Mouse (Mus musculus): Measurements from ENCODE around the gene Scly. TPM values are rescaled to one million over a fixed set of nuclear protein-coding genes. Genes with fewer than 3 reads are reported as not detected.

Gene Scly
- polyA plus RNA-seq, 1 experiment, result 113 TPM

DNA sequence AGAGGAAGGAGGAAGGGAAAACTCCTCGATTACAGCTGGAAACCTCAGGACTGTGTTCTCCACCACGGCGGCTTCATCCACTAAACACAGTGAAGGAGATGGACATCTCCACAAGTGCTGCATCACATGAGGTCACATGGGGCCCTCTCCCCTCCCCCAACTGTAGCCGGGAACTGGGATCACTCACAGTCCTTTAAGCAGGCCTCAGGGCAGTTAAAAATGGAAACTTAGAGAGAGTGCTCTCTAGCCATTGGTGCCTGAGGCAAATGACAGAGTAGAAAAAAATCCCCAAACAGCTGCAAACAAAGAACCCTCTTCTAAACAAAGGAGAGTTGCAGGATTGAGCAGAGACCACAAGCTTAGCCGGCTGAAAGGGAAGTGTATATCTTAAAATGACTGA, 15.1 kb downstream of the Scly start:
- Histone ChIP-seq H3K27ac (ENCODE audit: insufficient read depth, low read depth, low read length) (no peak overlapping the region), H3K36me3 (ENCODE audit: control insufficient read depth, insufficient read depth, low read length) (peaks cover 1% of the 10 kb centered on the region), H3K4me3 (ENCODE audit: insufficient read depth, low read depth, low read length) (no peak overlapping the region), H3K4me1 (ENCODE audit: control insufficient read depth, insufficient read depth, low read length) (peaks cover 3% of the 10 kb centered on the region; the same call in 1 of the 2 replicates), H3K27me3 (replicated peaks; ENCODE audit: control insufficient read depth, insufficient read depth, low read length) (no peaks in the 10 kb centered on the region)
- DNase-seq, result no peak
- 56% methylated on average over 5 of the region's 5 CpGs for WGBS
- no peak for TF ChIP-seq CTCF (conservative IDR thresholded peaks at IDR 0.05; ENCODE audit: insufficient read depth, insufficient read length, low read depth, low read length)
- TF ChIP-seq POLR2A (IDR thresholded peaks at IDR 0.05; ENCODE audit: low read depth, low read length), result no peak

GRCm38 (mm10) chr1:91317656-91318055, 19.5 kb downstream of the Scly start:
- Histone ChIP-seq H3K4me3 (ENCODE audit: insufficient read depth, low read depth, low read length) (no peak overlapping the region), H3K27ac (ENCODE audit: insufficient read depth, low read depth, low read length) (peak overlapping the region; percentile 51; the same call in 1 of the 2 replicates), H3K27me3 (replicated peaks; ENCODE audit: control insufficient read depth, insufficient read depth, low read length) (no peaks in the 10 kb centered on the region), H3K4me1 (ENCODE audit: control insufficient read depth, insufficient read depth, low read length) (peaks cover 3% of the 10 kb centered on the region; the same call in 1 of the 2 replicates), H3K36me3 (ENCODE audit: control insufficient read depth, insufficient read depth, low read length) (peaks cover 1% of the 10 kb centered on the region; the same call in 1 of the 2 replicates)
- TF ChIP-seq POLR2A (IDR thresholded peaks at IDR 0.05; ENCODE audit: low read depth, low read length) (no peak), CTCF (conservative IDR thresholded peaks at IDR 0.05; ENCODE audit: insufficient read depth, insufficient read length, low read depth, low read length) (no peak)
- 35% methylated on average over 6 of the region's 6 CpGs for WGBS
- peak; percentile 88 for DNase-seq

DNA sequence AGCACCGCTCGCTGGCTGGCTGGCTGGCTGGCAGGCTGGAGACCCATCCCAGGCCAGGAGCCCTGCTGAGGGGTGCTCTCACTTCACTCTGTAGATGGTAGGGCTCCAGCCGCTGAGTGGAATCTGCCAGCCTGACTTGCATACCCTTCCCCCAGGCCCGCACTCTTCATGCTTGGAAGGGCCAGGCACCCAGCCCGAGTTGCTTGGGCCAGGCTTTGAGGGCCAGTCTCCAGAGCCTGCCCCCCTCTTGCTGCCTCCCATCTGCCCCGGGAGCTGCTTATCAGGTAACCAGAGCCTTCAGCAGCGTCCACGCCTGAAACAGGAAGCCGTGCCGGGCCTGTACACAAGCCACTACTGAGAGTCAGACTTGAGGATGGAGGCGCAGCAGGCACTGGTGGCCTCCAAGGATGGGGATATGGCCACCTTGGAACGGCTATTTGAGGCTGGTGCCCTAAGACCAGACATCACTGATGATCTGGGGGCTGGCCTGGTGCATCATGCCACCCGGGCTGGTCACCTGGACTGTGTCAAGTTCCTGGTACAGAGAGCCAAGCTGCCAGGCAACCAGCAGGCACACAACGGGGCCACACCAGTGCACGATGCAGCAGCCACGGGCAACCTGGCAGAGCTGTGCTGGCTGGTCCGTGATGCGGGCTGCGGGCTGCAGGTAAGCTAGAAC, 23.8 kb downstream of the Scly start, which contains the start of gene Espnl:
Gene Espnl, plus strand, starts transcription at position 316 of the 679 bp plus-strand sequence.
- H3K4me3 ChIP-seq (ENCODE audit: insufficient read depth, low read depth, low read length), result no peak within 1 kb of the TSS
- no peaks in the 10 kb centered on the region for H3K27me3 ChIP-seq (replicated peaks; ENCODE audit: control insufficient read depth, insufficient read depth, low read length)
- WGBS, result 48% methylated on average over 19 of the region's 19 CpGs
- no peaks in the 10 kb centered on the region for H3K36me3 ChIP-seq (ENCODE audit: control insufficient read depth, insufficient read depth, low read length)
- DNase-seq, result peak; percentile 27
- TF ChIP-seq POLR2A (IDR thresholded peaks at IDR 0.05; ENCODE audit: low read depth, low read length) (no peak), CTCF (conservative IDR thresholded peaks at IDR 0.05; ENCODE audit: insufficient read depth, insufficient read length, low read depth, low read length) (no peak)
- peaks cover 3% of the 10 kb centered on the region; the same call in 1 of the 2 replicates for H3K4me1 ChIP-seq (ENCODE audit: control insufficient read depth, insufficient read depth, low read length)
- H3K27ac ChIP-seq (ENCODE audit: insufficient read depth, low read depth, low read length), result no peak within 1 kb of the TSS

DNA sequence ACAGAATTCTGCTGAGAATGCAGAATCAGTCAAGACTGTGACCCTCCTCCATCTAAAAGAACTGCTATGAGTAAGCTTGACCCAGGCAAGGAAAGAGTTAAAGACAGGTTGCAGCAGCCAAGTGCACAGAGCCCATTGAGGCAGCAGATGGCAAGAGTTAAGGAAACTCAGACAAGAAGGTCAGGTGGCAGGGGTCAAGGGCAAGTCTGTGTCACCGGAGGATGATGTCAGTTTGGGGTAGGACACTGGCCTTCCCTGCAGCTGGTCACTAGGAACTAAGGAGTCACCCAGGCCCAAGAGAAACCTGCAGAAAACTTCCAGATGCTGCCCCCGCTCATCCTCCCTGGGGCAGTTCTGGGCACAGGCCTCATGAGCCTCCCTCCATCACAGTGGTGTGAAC, 26.5 kb downstream of the Scly start:
- Histone ChIP-seq H3K36me3 (ENCODE audit: control insufficient read depth, insufficient read depth, low read length) (no peaks in the 10 kb centered on the region), H3K4me1 (ENCODE audit: control insufficient read depth, insufficient read depth, low read length) (no peaks in the 10 kb centered on the region), H3K27ac (ENCODE audit: insufficient read depth, low read depth, low read length) (no peak overlapping the region), H3K4me3 (ENCODE audit: insufficient read depth, low read depth, low read length) (no peak overlapping the region), H3K27me3 (replicated peaks; ENCODE audit: control insufficient read depth, insufficient read depth, low read length) (no peaks in the 10 kb centered on the region)
- DNase-seq, result no peak
- TF ChIP-seq CTCF (conservative IDR thresholded peaks at IDR 0.05; ENCODE audit: insufficient read depth, insufficient read length, low read depth, low read length) (no peak), POLR2A (IDR thresholded peaks at IDR 0.05; ENCODE audit: low read depth, low read length) (no peak)
- WGBS, result 80% methylated on average over 2 of the region's 2 CpGs

GRCm38 (mm10) chr1:91325488-91326042, 27.4 kb downstream of the Scly start:
- WGBS, result 78% methylated on average over 4 of the region's 4 CpGs
- no peak for DNase-seq
- no peaks in the 10 kb centered on the region for H3K4me1 ChIP-seq (ENCODE audit: control insufficient read depth, insufficient read depth, low read length)
- H3K27me3 ChIP-seq (replicated peaks; ENCODE audit: control insufficient read depth, insufficient read depth, low read length), result no peaks in the 10 kb centered on the region
- H3K4me3 ChIP-seq (ENCODE audit: insufficient read depth, low read depth, low read length), result no peak overlapping the region
- no peak overlapping the region for H3K27ac ChIP-seq (ENCODE audit: insufficient read depth, low read depth, low read length)
- H3K36me3 ChIP-seq (ENCODE audit: control insufficient read depth, insufficient read depth, low read length), result no peaks in the 10 kb centered on the region
- no peak for TF ChIP-seq POLR2A (IDR thresholded peaks at IDR 0.05; ENCODE audit: low read depth, low read length)
- TF ChIP-seq CTCF (conservative IDR thresholded peaks at IDR 0.05; ENCODE audit: insufficient read depth, insufficient read length, low read depth, low read length), result no peak

DNA sequence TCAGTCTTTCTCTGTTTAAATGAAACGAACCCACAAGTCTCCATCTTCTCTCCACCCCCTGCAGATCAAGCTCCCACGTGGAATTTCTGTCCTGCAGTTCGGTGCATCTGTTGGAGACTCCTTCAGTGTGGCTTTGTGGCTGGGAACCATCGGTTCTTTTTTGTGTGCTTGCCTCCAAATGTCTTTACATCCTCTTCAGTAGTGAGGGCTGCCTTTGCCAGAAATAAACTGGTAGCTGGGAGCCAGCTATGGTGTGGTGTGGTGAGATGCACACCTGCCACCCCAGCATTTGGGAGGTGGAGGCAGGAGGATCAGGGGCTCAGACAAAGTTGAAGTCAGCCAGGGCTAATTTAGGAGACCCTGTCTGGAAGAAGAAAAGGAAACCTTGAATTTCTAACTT, 34.0 kb downstream of the Scly start:
- TF ChIP-seq POLR2A (IDR thresholded peaks at IDR 0.05; ENCODE audit: low read depth, low read length), result no peak
- TF ChIP-seq CTCF (conservative IDR thresholded peaks at IDR 0.05; ENCODE audit: insufficient read depth, insufficient read length, low read depth, low read length), result no peak
- 71% methylated on average over 4 of the region's 4 CpGs for WGBS
- no peak for DNase-seq
- Histone ChIP-seq H3K4me3 (ENCODE audit: insufficient read depth, low read depth, low read length) (no peak overlapping the region), H3K27me3 (replicated peaks; ENCODE audit: control insufficient read depth, insufficient read depth, low read length) (no peaks in the 10 kb centered on the region), H3K27ac (ENCODE audit: insufficient read depth, low read depth, low read length) (no peak overlapping the region), H3K4me1 (ENCODE audit: control insufficient read depth, insufficient read depth, low read length) (no peaks in the 10 kb centered on the region), H3K36me3 (ENCODE audit: control insufficient read depth, insufficient read depth, low read length) (no peaks in the 10 kb centered on the region)

DNA sequence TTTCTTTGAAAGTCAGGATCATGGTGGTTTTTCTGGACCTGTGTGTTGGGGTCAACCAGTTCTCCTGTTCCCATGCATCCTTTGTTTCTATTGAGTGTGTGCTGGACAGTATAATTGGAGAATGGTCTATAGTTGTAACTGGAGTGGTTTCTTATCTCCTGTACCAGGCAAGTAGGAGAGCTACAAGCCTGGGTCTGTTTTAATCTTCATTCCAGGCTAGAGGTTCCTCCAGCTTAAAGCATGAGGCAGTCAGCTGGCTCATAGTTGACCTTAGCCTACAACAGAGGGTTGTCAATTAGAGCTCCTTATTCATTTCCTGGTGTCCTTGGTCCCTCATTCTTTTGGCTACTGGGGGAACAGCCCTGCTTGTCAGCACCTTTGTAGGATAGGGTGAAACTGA, 35.4 kb downstream of the Scly start:
- Histone ChIP-seq H3K4me1 (ENCODE audit: control insufficient read depth, insufficient read depth, low read length) (no peaks in the 10 kb centered on the region), H3K27me3 (replicated peaks; ENCODE audit: control insufficient read depth, insufficient read depth, low read length) (no peaks in the 10 kb centered on the region), H3K4me3 (ENCODE audit: insufficient read depth, low read depth, low read length) (no peak overlapping the region), H3K36me3 (ENCODE audit: control insufficient read depth, insufficient read depth, low read length) (no peaks in the 10 kb centered on the region), H3K27ac (ENCODE audit: insufficient read depth, low read depth, low read length) (no peak overlapping the region)
- no peak for DNase-seq
- no peak for TF ChIP-seq POLR2A (IDR thresholded peaks at IDR 0.05; ENCODE audit: low read depth, low read length)
- no peak for TF ChIP-seq CTCF (conservative IDR thresholded peaks at IDR 0.05; ENCODE audit: insufficient read depth, insufficient read length, low read depth, low read length)

Measured in kidney, adult 2 months (tissue).